Mouse (Mus musculus): ENCODE results near the gene Sp4. TPM values are rescaled to one million over a fixed set of nuclear protein-coding genes. Genes with fewer than 3 reads are reported as not detected.

The Sp4 gene
- polyA plus RNA-seq, 1 experiment from 2014 or later = 6.4 TPM

GRCm38 (mm10) chr12:118263878-118264277 lies 37.4 kb downstream of the Sp4 start:
- H3K27ac ChIP-seq = no peak overlapping the region
- no peak overlapping the region for H3K4me2 ChIP-seq
- WGBS = 23% methylated on average over 1 of the region's 1 CpGs
- H3K9me3 ChIP-seq (replicated peaks) = no peaks in the 10 kb centered on the region
- no peaks in the 10 kb centered on the region for H3K27me3 ChIP-seq
- H3K4me3 ChIP-seq = no peak overlapping the region
- peaks cover 3% of the 10 kb centered on the region; the same call in 1 of the 2 replicates for H3K36me3 ChIP-seq
- peaks cover 6% of the 10 kb centered on the region for H3K4me1 ChIP-seq (replicated peaks)
- ATAC-seq (replicated peaks; ENCODE audit: insufficient number of reproducible peaks, insufficient read depth, low FRiP score, low read depth) = no peak
- no peak overlapping the region for H3K9ac ChIP-seq

- Histone ChIP-seq H3K9ac (no peak overlapping the region), H3K27ac (no peak overlapping the region), H3K9me3 (replicated peaks) (no peaks in the 10 kb centered on the region), H3K4me2 (no peak overlapping the region), H3K36me3 (no peaks in the 10 kb centered on the region; the same call in 1 of the 2 replicates), H3K4me1 (replicated peaks) (no peaks in the 10 kb centered on the region), H3K27me3 (no peaks in the 10 kb centered on the region), H3K4me3 (no peak overlapping the region)
- WGBS = 61% methylated on average over 1 of the region's 1 CpGs
- ATAC-seq (replicated peaks; ENCODE audit: insufficient number of reproducible peaks, insufficient read depth, low FRiP score, low read depth) = no peak
Observed at GRCm38 (mm10) chr12:118255292-118255782, 45.9 kb downstream of the Sp4 start.

GRCm38 (mm10) chr12:118221182-118221581 lies 80.1 kb downstream of the Sp4 start:
- no peaks in the 10 kb centered on the region for H3K27me3 ChIP-seq
- no peaks in the 10 kb centered on the region for H3K4me1 ChIP-seq (replicated peaks)
- no peak overlapping the region for H3K4me3 ChIP-seq
- no peak overlapping the region for H3K9ac ChIP-seq
- no peaks in the 10 kb centered on the region for H3K36me3 ChIP-seq
- no peaks in the 10 kb centered on the region for H3K9me3 ChIP-seq (replicated peaks)
- no peak overlapping the region for H3K27ac ChIP-seq
- WGBS = 47% methylated on average over 3 of the region's 3 CpGs
- no peak for ATAC-seq (replicated peaks; ENCODE audit: insufficient number of reproducible peaks, insufficient read depth, low FRiP score, low read depth)
- H3K4me2 ChIP-seq = no peak overlapping the region

GRCm38 (mm10) chr12:118220062-118220461 lies 81.2 kb downstream of the Sp4 start:
- H3K27me3 ChIP-seq = no peaks in the 10 kb centered on the region
- no peaks in the 10 kb centered on the region for H3K4me1 ChIP-seq (replicated peaks)
- H3K9me3 ChIP-seq (replicated peaks) = no peaks in the 10 kb centered on the region
- no peak overlapping the region for H3K27ac ChIP-seq
- no peaks in the 10 kb centered on the region for H3K36me3 ChIP-seq
- ATAC-seq (replicated peaks; ENCODE audit: insufficient number of reproducible peaks, insufficient read depth, low FRiP score, low read depth) = no peak
- H3K4me3 ChIP-seq = no peak overlapping the region
- H3K9ac ChIP-seq = no peak overlapping the region
- H3K4me2 ChIP-seq = no peak overlapping the region

- Histone ChIP-seq H3K9ac (no peak overlapping the region), H3K4me3 (no peak overlapping the region), H3K27ac (no peak overlapping the region), H3K27me3 (no peaks in the 10 kb centered on the region), H3K9me3 (replicated peaks) (no peaks in the 10 kb centered on the region), H3K36me3 (no peaks in the 10 kb centered on the region), H3K4me1 (replicated peaks) (no peaks in the 10 kb centered on the region), H3K4me2 (no peak overlapping the region)
- WGBS = 72% methylated on average over 2 of the region's 2 CpGs
- ATAC-seq (replicated peaks; ENCODE audit: insufficient number of reproducible peaks, insufficient read depth, low FRiP score, low read depth) = no peak
Observed at GRCm38 (mm10) chr12:118212163-118212562, 89.1 kb downstream of the Sp4 start.

- Histone ChIP-seq H3K9ac (peak within 1 kb of the TSS; percentile 9; the same call in 1 of the 2 replicates), H3K9me3 (replicated peaks) (no peaks in the 10 kb centered on the region), H3K4me1 (replicated peaks) (peaks cover 10% of the 10 kb centered on the region), H3K27ac (no peak within 1 kb of the TSS), H3K4me3 (peak within 1 kb of the TSS; percentile 61), H3K4me2 (peak within 1 kb of the TSS; percentile 94), H3K27me3 (peaks cover 36% of the 10 kb centered on the region), H3K36me3 (no peaks in the 10 kb centered on the region)
- peak; percentile 94 for ATAC-seq (replicated peaks; ENCODE audit: insufficient number of reproducible peaks, insufficient read depth, low FRiP score, low read depth)
- under 1% methylated on average over 47 of the region's 47 CpGs for WGBS
Observed at GRCm38 (mm10) chr12:118198386-118199093, 102.7 kb downstream of the Sp4 start, which contains the start of gene Dnah11. Gene Dnah11, minus strand, starts transcription at chr12:118199043.

GRCm38 (mm10) chr12:118196583-118196982 lies 104.7 kb downstream of the Sp4 start:
- Histone ChIP-seq H3K4me3 (no peak overlapping the region), H3K27me3 (peaks cover 36% of the 10 kb centered on the region), H3K9me3 (replicated peaks) (no peaks in the 10 kb centered on the region), H3K9ac (no peak overlapping the region), H3K36me3 (no peaks in the 10 kb centered on the region), H3K4me1 (replicated peaks) (peaks cover 10% of the 10 kb centered on the region), H3K27ac (no peak overlapping the region), H3K4me2 (no peak overlapping the region)
- ATAC-seq (replicated peaks; ENCODE audit: insufficient number of reproducible peaks, insufficient read depth, low FRiP score, low read depth) = no peak
- WGBS = 56% methylated on average over 2 of the region's 2 CpGs

- no peak for ATAC-seq (replicated peaks; ENCODE audit: insufficient number of reproducible peaks, insufficient read depth, low FRiP score, low read depth)
- H3K36me3 ChIP-seq = no peaks in the 10 kb centered on the region
- no peak overlapping the region for H3K4me2 ChIP-seq
- 79% methylated on average over 3 of the region's 3 CpGs for WGBS
- no peaks in the 10 kb centered on the region for H3K4me1 ChIP-seq (replicated peaks)
- no peaks in the 10 kb centered on the region for H3K9me3 ChIP-seq (replicated peaks)
- H3K4me3 ChIP-seq = no peak overlapping the region
- peaks cover 6% of the 10 kb centered on the region; the same call in 1 of the 2 replicates for H3K27me3 ChIP-seq
- H3K27ac ChIP-seq = no peak overlapping the region
- H3K9ac ChIP-seq = no peak overlapping the region
Observed at GRCm38 (mm10) chr12:118189535-118189934, 111.7 kb downstream of the Sp4 start.

- no peaks in the 10 kb centered on the region for H3K4me1 ChIP-seq (replicated peaks)
- no peaks in the 10 kb centered on the region for H3K36me3 ChIP-seq
- no peak overlapping the region for H3K9ac ChIP-seq
- no peak overlapping the region for H3K27ac ChIP-seq
- H3K4me2 ChIP-seq = no peak overlapping the region
- H3K4me3 ChIP-seq = no peak overlapping the region
- no peak for ATAC-seq (replicated peaks; ENCODE audit: insufficient number of reproducible peaks, insufficient read depth, low FRiP score, low read depth)
- H3K27me3 ChIP-seq = no peaks in the 10 kb centered on the region
- WGBS = 46% methylated on average over 2 of the region's 2 CpGs
- no peaks in the 10 kb centered on the region for H3K9me3 ChIP-seq (replicated peaks)
Observed at GRCm38 (mm10) chr12:118187663-118188062, 113.6 kb downstream of the Sp4 start.

GRCm38 (mm10) chr12:118186881-118187489 lies 114.3 kb downstream of the Sp4 start:
- no peak for ATAC-seq (replicated peaks; ENCODE audit: insufficient number of reproducible peaks, insufficient read depth, low FRiP score, low read depth)
- 27% methylated on average over 4 of the region's 4 CpGs for WGBS
- no peaks in the 10 kb centered on the region for H3K27me3 ChIP-seq

GRCm38 (mm10) chr12:118186120-118186880 lies 114.9 kb downstream of the Sp4 start:
- Histone ChIP-seq H3K27me3 (no peaks in the 10 kb centered on the region), H3K9ac (no peak overlapping the region), H3K4me2 (no peak overlapping the region), H3K27ac (no peak overlapping the region), H3K4me3 (no peak overlapping the region), H3K9me3 (replicated peaks) (no peaks in the 10 kb centered on the region), H3K4me1 (replicated peaks) (no peaks in the 10 kb centered on the region), H3K36me3 (no peaks in the 10 kb centered on the region)
- WGBS = 39% methylated on average over 4 of the region's 4 CpGs
- ATAC-seq (replicated peaks; ENCODE audit: insufficient number of reproducible peaks, insufficient read depth, low FRiP score, low read depth) = no peak; the same call in 1 of the 2 replicates

More at GRCm38 (mm10) chr12:118186881-118187489, 114.3 kb downstream of the Sp4 start:
- H3K4me3 ChIP-seq = no peak overlapping the region
- no peak overlapping the region for H3K4me2 ChIP-seq
- H3K9me3 ChIP-seq (replicated peaks) = no peaks in the 10 kb centered on the region
- H3K36me3 ChIP-seq = no peaks in the 10 kb centered on the region
- H3K4me1 ChIP-seq (replicated peaks) = no peaks in the 10 kb centered on the region
- H3K27ac ChIP-seq = no peak overlapping the region
- H3K9ac ChIP-seq = no peak overlapping the region
